Mouse (Mus musculus) kidney, adult 2 months (tissue): ENCODE results near the gene Unc5a. TPM values are rescaled to one million over a fixed set of nuclear protein-coding genes. Genes with fewer than 3 reads are reported as not detected.

ENCODE experiments used
- DNase-seq: peaks from one replicate; pipeline ENCODE4 v3.0.0; 2021
- H3K27ac ChIP-seq: fragments of 200-500 bp; 2 replicates; pipeline ENCODE4 v1.5.1; 2012; ENCODE audit warnings: low read depth, low read length, control low read depth, inconsistent platforms; ENCODE audit not compliant: insufficient read depth
- H3K27me3 ChIP-seq: fragments of 200-500 bp; replicated peaks from 2 replicates; pipeline ENCODE4 v1.6.1; 2012; ENCODE audit warnings: mild to moderate bottlenecking, moderate library complexity, low read length, inconsistent platforms; ENCODE audit not compliant: control insufficient read depth, insufficient read depth
- H3K36me3 ChIP-seq: fragments of 200-500 bp; 2 replicates; pipeline ENCODE4 v1.6.1; 2012; ENCODE audit warnings: mild to moderate bottlenecking, moderate library complexity, low read length, inconsistent platforms; ENCODE audit not compliant: control insufficient read depth, insufficient read depth
- H3K4me1 ChIP-seq: fragments of 200-500 bp; 2 replicates; pipeline ENCODE4 v1.6.1; 2011; ENCODE audit warnings: low read length; ENCODE audit not compliant: control insufficient read depth, insufficient read depth
- H3K4me3 ChIP-seq: fragments of 200-500 bp; 2 replicates; pipeline ENCODE4 v1.5.1; 2011; ENCODE audit warnings: mild to moderate bottlenecking, low read depth, low read length, control low read depth; ENCODE audit not compliant: insufficient read depth
- CTCF ChIP-seq: fragments of 200-500 bp; conservative IDR thresholded peaks from 2 replicates; pipeline ENCODE4 v1.5.1; 2011; ENCODE audit warnings: low read depth, mild to moderate bottlenecking, control low read depth, low read length, moderate library complexity, mixed read lengths; ENCODE audit not compliant: insufficient read depth, insufficient read length
- POLR2A ChIP-seq: fragments of 200-500 bp; IDR thresholded peaks from one replicate; pipeline ENCODE4 v1.6.1; 2011; ENCODE audit warnings: low read depth, low read length, control low read depth
- WGBS: fragments of 180-500 bp; shearing (Covaris S2); methylation state at CpG from one replicate; pipeline ENCODE4 v1.1.7; 2018; 5-methylcytosine and 5-hydroxymethylcytosine counted together
- polyA plus RNA-seq: library from polyadenylated mRNA; depleted of rRNA; stranded (reverse); fragments of >200 nt; gene quantifications from 2 replicates; pipeline ENCODE4 v1.2.3, GENCODE M21; 2012

The Unc5a gene
- polyA plus RNA-seq, 1 experiment, result 3.1 TPM

- H3K4me1 ChIP-seq, result no peaks in the 10 kb centered on the region
- no peak for DNase-seq
- no peak overlapping the region for H3K4me3 ChIP-seq
- no peaks in the 10 kb centered on the region for H3K27me3 ChIP-seq
- 85% methylated on average over 2 of the region's 2 CpGs for WGBS
- H3K27ac ChIP-seq, result no peak overlapping the region
- no peaks in the 10 kb centered on the region for H3K36me3 ChIP-seq
- TF ChIP-seq CTCF (no peak), POLR2A (no peak)
Observed at GRCm38 (mm10) chr13:54923705-54924104, 25.5 kb upstream of the Unc5a start.

- no peak for DNase-seq
- TF ChIP-seq CTCF (no peak), POLR2A (no peak)
- WGBS, result 52% methylated on average over 8 of the region's 8 CpGs
Observed at GRCm38 (mm10) chr13:54925466-54925865, 23.7 kb upstream of the Unc5a start.

GRCm38 (mm10) chr13:54926654-54927053 is 22.6 kb upstream of the Unc5a start:
- no peak for TF ChIP-seq POLR2A
- TF ChIP-seq CTCF, result no peak
- WGBS, result 62% methylated on average over 4 of the region's 4 CpGs
- peak; percentile 9 for DNase-seq

More at GRCm38 (mm10) chr13:54925466-54925865, 23.7 kb upstream of the Unc5a start:
- no peak overlapping the region for H3K4me3 ChIP-seq
- no peaks in the 10 kb centered on the region for H3K4me1 ChIP-seq
- no peak overlapping the region for H3K27ac ChIP-seq
- no peaks in the 10 kb centered on the region for H3K27me3 ChIP-seq
- no peaks in the 10 kb centered on the region for H3K36me3 ChIP-seq

DNA sequence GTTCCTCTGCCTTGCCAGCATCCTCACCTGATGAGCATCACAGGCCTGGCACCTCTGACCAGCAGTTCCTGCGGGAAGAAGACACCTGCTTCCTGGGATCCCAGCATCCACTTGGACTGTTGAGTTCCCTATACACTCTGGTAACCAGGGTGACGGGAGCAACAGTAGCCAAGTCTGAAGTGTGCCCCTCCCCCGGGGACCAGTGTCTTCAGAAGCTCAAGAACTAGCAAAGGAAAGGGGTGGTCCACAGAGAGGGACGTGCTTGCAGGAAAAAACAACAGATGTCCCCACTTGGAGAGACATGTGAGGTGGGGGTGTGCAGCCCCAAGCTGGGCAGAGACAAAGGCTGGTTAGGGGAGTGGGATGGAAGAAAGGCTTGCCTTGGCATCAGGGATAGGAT is 19.1 kb upstream of the Unc5a start:
- Histone ChIP-seq H3K4me3 (no peak overlapping the region), H3K27me3 (no peaks in the 10 kb centered on the region), H3K4me1 (no peaks in the 10 kb centered on the region), H3K36me3 (no peaks in the 10 kb centered on the region), H3K27ac (no peak overlapping the region)
- WGBS, result 49% methylated on average over 4 of the region's 4 CpGs
- TF ChIP-seq CTCF (no peak), POLR2A (no peak)
- DNase-seq, result no peak

More at GRCm38 (mm10) chr13:54926654-54927053, 22.6 kb upstream of the Unc5a start:
- Histone ChIP-seq H3K27ac (no peak overlapping the region), H3K27me3 (no peaks in the 10 kb centered on the region), H3K36me3 (no peaks in the 10 kb centered on the region), H3K4me1 (no peaks in the 10 kb centered on the region), H3K4me3 (no peak overlapping the region)

- H3K4me1 ChIP-seq, result no peaks in the 10 kb centered on the region
- no peak overlapping the region for H3K4me3 ChIP-seq
- H3K36me3 ChIP-seq, result no peaks in the 10 kb centered on the region
- 76% methylated on average over 8 of the region's 8 CpGs for WGBS
- TF ChIP-seq POLR2A (no peak), CTCF (no peak)
- H3K27me3 ChIP-seq, result no peaks in the 10 kb centered on the region
- no peak for DNase-seq
- no peak overlapping the region for H3K27ac ChIP-seq
Observed at GRCm38 (mm10) chr13:54934873-54935272, 14.3 kb upstream of the Unc5a start.

- no peaks in the 10 kb centered on the region for H3K36me3 ChIP-seq
- 72% methylated on average over 6 of the region's 6 CpGs for WGBS
Observed at GRCm38 (mm10) chr13:54936173-54936572, 13.0 kb upstream of the Unc5a start.

DNA sequence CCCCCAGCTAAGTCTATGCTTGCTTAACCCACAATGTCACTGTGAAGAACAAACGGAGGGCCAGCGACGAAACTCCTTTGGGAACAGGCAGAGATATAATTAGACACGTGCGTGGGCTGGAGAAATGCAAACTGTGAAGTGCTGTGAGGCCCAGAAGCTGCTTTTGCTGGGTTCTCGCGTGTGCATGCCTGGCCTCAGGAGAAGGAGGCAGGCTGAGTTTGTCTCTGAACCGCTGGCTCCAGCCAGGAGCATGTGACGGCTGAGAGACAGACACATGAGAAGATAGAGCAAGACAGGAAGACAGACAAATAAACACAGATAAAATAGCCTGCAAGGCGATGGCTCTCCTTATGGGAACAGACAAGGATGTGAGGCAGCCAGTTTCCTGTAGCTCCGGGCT is 11.3 kb upstream of the Unc5a start:
- no peak overlapping the region for H3K4me3 ChIP-seq
- 33% methylated on average over 11 of the region's 11 CpGs for WGBS
- no peaks in the 10 kb centered on the region for H3K4me1 ChIP-seq
- no peaks in the 10 kb centered on the region for H3K27me3 ChIP-seq
- no peak for TF ChIP-seq CTCF
- no peak for TF ChIP-seq POLR2A
- no peaks in the 10 kb centered on the region for H3K36me3 ChIP-seq
- no peak for DNase-seq
- H3K27ac ChIP-seq, result no peak overlapping the region

More at GRCm38 (mm10) chr13:54936173-54936572, 13.0 kb upstream of the Unc5a start:
- H3K27me3 ChIP-seq, result no peaks in the 10 kb centered on the region
- no peak overlapping the region for H3K27ac ChIP-seq
- H3K4me1 ChIP-seq, result no peaks in the 10 kb centered on the region
- DNase-seq, result no peak
- no peak overlapping the region for H3K4me3 ChIP-seq
- TF ChIP-seq POLR2A, result no peak
- no peak for TF ChIP-seq CTCF
